Mouse (Mus musculus): ENCODE data around the gene Pgrmc2. TPM values are rescaled to one million over a fixed set of nuclear protein-coding genes. Genes with fewer than 3 reads are reported as not detected.

Gene Pgrmc2
- polyA plus RNA-seq, 1 experiment from 2014 or later = 17.1 TPM

DNA sequence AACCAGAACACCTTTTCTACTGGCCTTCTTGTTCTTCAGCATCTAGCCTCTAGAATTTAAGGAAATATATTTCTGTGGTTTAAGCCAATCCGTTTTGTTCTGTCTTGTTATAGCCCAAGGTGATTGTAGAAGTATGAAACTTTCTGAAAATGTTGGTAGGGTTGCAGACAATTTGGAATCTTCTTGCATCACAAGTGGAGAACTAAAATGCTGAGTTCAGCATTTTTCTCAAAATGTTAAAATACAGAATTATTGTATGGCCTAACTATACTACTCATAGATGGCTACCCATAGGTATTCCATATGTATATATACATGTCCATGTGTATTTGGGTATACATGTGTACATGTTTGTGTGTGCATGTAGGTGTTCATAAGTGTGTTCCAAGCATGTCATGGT is 52.1 kb downstream of the Pgrmc2 start:
- ATAC-seq (no peak), DNase-seq (no peak)
- H3K4me1 ChIP-seq (ENCODE audit: insufficient read depth) = no peaks in the 10 kb centered on the region; the same call in 1 of the 2 replicates
- H3K9me3 ChIP-seq (ENCODE audit: low read length) = no peaks in the 10 kb centered on the region
- 68% methylated on average over 1 of the region's 1 CpGs for WGBS (ENCODE audit: insufficient replicate concordance)
- H3K4me3 ChIP-seq (ENCODE audit: low read depth, low read length) = no peak overlapping the region
- no peak overlapping the region for H3K27ac ChIP-seq (ENCODE audit: low read depth)
- H3K36me3 ChIP-seq (replicated peaks; ENCODE audit: insufficient read depth, low read length) = no peaks in the 10 kb centered on the region
- no peaks in the 10 kb centered on the region for H3K27me3 ChIP-seq (ENCODE audit: insufficient read depth, low read length)
- H3K9ac ChIP-seq (replicated peaks) = no peak overlapping the region
- TF ChIP-seq CTCF (IDR thresholded peaks at IDR 0.05; ENCODE audit: low read depth) (no peak), EP300 (IDR thresholded peaks at IDR 0.05; ENCODE audit: low read depth) (no peak)
- no peak overlapping the region for H3K4me2 ChIP-seq (ENCODE audit: low read depth, low read length)

GRCm38 (mm10) chr3:41021980-41022379 is 60.9 kb downstream of the Pgrmc2 start:
- no peak overlapping the region for H3K9ac ChIP-seq (replicated peaks)
- H3K27ac ChIP-seq (ENCODE audit: low read depth) = no peak overlapping the region
- 0 out of 2 replicates have a peak, but pooled peaks cover 2% of the 10 kb centered on the region for H3K4me1 ChIP-seq (ENCODE audit: insufficient read depth)
- no peak overlapping the region for H3K4me3 ChIP-seq (ENCODE audit: low read depth, low read length)
- H3K4me2 ChIP-seq (ENCODE audit: low read depth, low read length) = no peak overlapping the region
- WGBS (ENCODE audit: insufficient replicate concordance) = 74% methylated on average over 6 of the region's 6 CpGs
- ATAC-seq (no peak), DNase-seq (no peak)
- H3K36me3 ChIP-seq (replicated peaks; ENCODE audit: insufficient read depth, low read length) = no peaks in the 10 kb centered on the region
- H3K27me3 ChIP-seq (ENCODE audit: insufficient read depth, low read length) = no peaks in the 10 kb centered on the region
- TF ChIP-seq EP300 (IDR thresholded peaks at IDR 0.05; ENCODE audit: low read depth) (no peak), CTCF (IDR thresholded peaks at IDR 0.05; ENCODE audit: low read depth) (no peak)
- no peaks in the 10 kb centered on the region for H3K9me3 ChIP-seq (ENCODE audit: low read length)

DNA sequence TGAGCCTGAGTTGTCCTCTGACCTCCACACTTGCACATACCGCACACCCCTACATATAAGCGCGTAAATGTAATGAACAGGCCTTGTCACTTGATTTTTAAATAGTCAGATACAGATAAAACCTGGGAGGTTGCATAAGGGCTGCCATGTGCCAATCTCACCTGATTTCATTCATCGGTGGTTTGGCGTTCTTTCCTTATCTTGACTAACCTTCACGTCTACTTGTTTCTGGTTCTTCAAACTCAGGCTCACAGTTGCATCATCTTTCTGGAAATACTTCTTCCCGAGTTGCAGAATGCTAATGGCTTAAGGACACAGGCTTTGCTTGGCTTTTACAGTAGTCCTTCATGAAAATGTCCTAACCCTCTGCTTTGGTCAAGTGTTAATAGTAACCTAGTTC is 62.2 kb downstream of the Pgrmc2 start:
- ATAC-seq = no peak
- no peak for DNase-seq
- 71% methylated on average over 7 of the region's 7 CpGs for WGBS (ENCODE audit: insufficient replicate concordance)

DNA sequence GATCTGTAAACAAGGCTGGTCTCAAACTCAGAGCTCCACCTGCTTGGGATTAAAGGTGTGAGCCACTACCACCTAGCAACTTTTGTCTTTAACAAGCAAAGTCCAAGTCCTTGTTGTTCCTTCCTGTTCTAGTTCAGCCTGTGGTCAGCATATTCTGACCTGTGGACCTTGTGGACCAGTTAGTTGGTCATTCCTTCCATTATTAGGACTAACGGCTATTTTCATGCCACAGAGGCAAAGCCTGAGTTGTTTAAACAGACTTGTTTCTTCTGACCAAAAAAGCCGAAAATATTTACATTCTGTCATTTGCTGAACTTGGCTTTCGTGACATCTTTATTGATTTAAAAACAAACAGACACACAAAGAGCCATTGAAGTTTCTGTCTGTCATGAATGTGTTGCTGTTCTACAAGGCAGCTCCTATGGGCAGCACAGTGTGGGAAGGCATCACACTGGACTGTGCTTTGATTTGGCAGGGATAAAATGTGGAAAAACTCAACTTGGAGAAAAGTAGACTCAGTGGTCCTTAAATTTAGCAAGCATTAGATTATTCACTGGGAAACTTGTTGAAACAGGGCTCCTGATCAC is 64.7 kb downstream of the Pgrmc2 start:
- TF ChIP-seq CTCF (IDR thresholded peaks at IDR 0.05; ENCODE audit: low read depth) = no peak
- peak; percentile 65; the same call in 1 of the 2 replicates for TF ChIP-seq EP300 (IDR thresholded peaks at IDR 0.05; ENCODE audit: low read depth)
- no peak for DNase-seq
- ATAC-seq = peak; percentile 92
- no peak overlapping the region for H3K4me3 ChIP-seq (ENCODE audit: low read depth, low read length)
- H3K36me3 ChIP-seq (replicated peaks; ENCODE audit: insufficient read depth, low read length) = no peaks in the 10 kb centered on the region
- 0 out of 2 replicates have a peak, but pooled peaks cover 2% of the 10 kb centered on the region for H3K4me1 ChIP-seq (ENCODE audit: insufficient read depth)
- no peaks in the 10 kb centered on the region for H3K9me3 ChIP-seq (ENCODE audit: low read length)
- no peak overlapping the region for H3K4me2 ChIP-seq (ENCODE audit: low read depth, low read length)
- WGBS (ENCODE audit: insufficient replicate concordance) = 54% methylated on average over 3 of the region's 3 CpGs
- H3K9ac ChIP-seq (replicated peaks) = no peak overlapping the region
- no peaks in the 10 kb centered on the region for H3K27me3 ChIP-seq (ENCODE audit: insufficient read depth, low read length)
- peak overlapping the region; percentile 88 for H3K27ac ChIP-seq (ENCODE audit: low read depth)

More for the DNA sequence above, 62.2 kb downstream of the Pgrmc2 start:
- no peaks in the 10 kb centered on the region for H3K36me3 ChIP-seq (replicated peaks; ENCODE audit: insufficient read depth, low read length)
- no peak overlapping the region for H3K4me2 ChIP-seq (ENCODE audit: low read depth, low read length)
- H3K27ac ChIP-seq (ENCODE audit: low read depth) = no peak overlapping the region
- H3K4me1 ChIP-seq (ENCODE audit: insufficient read depth) = 0 out of 2 replicates have a peak, but pooled peaks cover 2% of the 10 kb centered on the region
- H3K9me3 ChIP-seq (ENCODE audit: low read length) = no peaks in the 10 kb centered on the region
- no peaks in the 10 kb centered on the region for H3K27me3 ChIP-seq (ENCODE audit: insufficient read depth, low read length)
- TF ChIP-seq EP300 (IDR thresholded peaks at IDR 0.05; ENCODE audit: low read depth) = no peak
- TF ChIP-seq CTCF (IDR thresholded peaks at IDR 0.05; ENCODE audit: low read depth) = no peak
- no peak overlapping the region for H3K9ac ChIP-seq (replicated peaks)
- no peak overlapping the region for H3K4me3 ChIP-seq (ENCODE audit: low read depth, low read length)

Other genes with a start within 250 kb of the Pgrmc2 start
- 3.0 and 3.5 TPM in 2 replicates for gene Mfsd8, start 236.2 kb downstream of the Pgrmc2 start, polyA plus RNA-seq (2015; fragmentation: Nextera tagmentation; extraction: Ambion mirVana)
- 3.8 and 5.1 TPM in 2 replicates for gene Abhd18, start 236.1 kb downstream of the Pgrmc2 start, polyA plus RNA-seq (2015; fragmentation: Nextera tagmentation; extraction: Ambion mirVana)
- gene 1700034I23Rik, start 180.5 kb downstream of the Pgrmc2 start, polyA plus RNA-seq (2015; fragmentation: Nextera tagmentation; extraction: Ambion mirVana) = 0.05 and 0.08 TPM in 2 replicates
- 22.3 and 27.9 TPM in 2 replicates for gene Larp1b, start 133.2 kb downstream of the Pgrmc2 start, polyA plus RNA-seq (2015; fragmentation: Nextera tagmentation; extraction: Ambion mirVana)

Data from liver, postnatal 0 days (tissue).